Mouse (Mus musculus) intestine, embryonic 16.5 days (tissue): ENCODE results near the gene Ikbip. TPM values are rescaled to one million over a fixed set of nuclear protein-coding genes. Genes with fewer than 3 reads are reported as not detected.

Source experiments
- ATAC-seq: fragments of 200-750 bp; cut with Nextera tagmentation; 2 replicates; pipeline ENCODE4 v1.8.0; 2017; ENCODE audit warnings: moderate TSS enrichment, moderate library complexity
- H3K27ac ChIP-seq: fragments of 300-500 bp; sonication (generic); 2 replicates; pipeline ENCODE4 v1.5.1; 2014; ENCODE audit warnings: mild to moderate bottlenecking, low read length
- H3K27me3 ChIP-seq: fragments of 300-500 bp; sonication (generic); replicated peaks from 2 replicates; pipeline ENCODE4 v1.6.1; 2014; ENCODE audit warnings: low read length, control low read depth, mixed read lengths; ENCODE audit not compliant: control insufficient read depth, insufficient read depth
- H3K36me3 ChIP-seq: fragments of 300-500 bp; sonication (generic); 2 replicates; pipeline ENCODE4 v1.6.1; 2014; ENCODE audit warnings: low read length, control low read depth; ENCODE audit not compliant: control insufficient read depth, insufficient read depth
- H3K4me1 ChIP-seq: fragments of 300-500 bp; sonication (generic); 2 replicates; pipeline ENCODE4 v1.6.1; 2014; ENCODE audit warnings: low read length, control low read depth, mixed read lengths; ENCODE audit not compliant: control insufficient read depth, insufficient read depth
- H3K4me2 ChIP-seq: fragments of 300-500 bp; sonication (generic); 2 replicates; pipeline ENCODE4 v1.6.1; 2014; ENCODE audit warnings: low read depth, low read length, control low read depth
- H3K4me3 ChIP-seq: fragments of 300-500 bp; sonication (generic); 2 replicates; pipeline ENCODE4 v1.5.1; 2014; ENCODE audit warnings: mild to moderate bottlenecking, low read length
- H3K9ac ChIP-seq: fragments of 300-500 bp; sonication (generic); 2 replicates; pipeline ENCODE4 v1.6.1; 2014; ENCODE audit warnings: low read depth, low read length
- H3K9me3 ChIP-seq: fragments of 300-500 bp; sonication (generic); 2 replicates; pipeline ENCODE4 v1.6.1; 2016; ENCODE audit warnings: low read length, control low read depth; ENCODE audit not compliant: control insufficient read depth
- WGBS: fragments of 180-500 bp; shearing (Covaris S2); extraction: QIAGEN DNeasy Blood & Tissue Kit; methylation state at CpG from one replicate; pipeline ENCODE4 v1.1.7; 2014; 5-methylcytosine and 5-hydroxymethylcytosine counted together
- polyA plus RNA-seq: library from polyadenylated mRNA; unstranded; fragments of >200 nt; fragmentation: Nextera tagmentation; extraction: Ambion mirVana; gene quantifications from 2 replicates; pipeline ENCODE4 v1.2.1, GENCODE M21; 2015

The Ikbip gene
- polyA plus RNA-seq = 31.7 and 32.4 TPM in 2 replicates

DNA sequence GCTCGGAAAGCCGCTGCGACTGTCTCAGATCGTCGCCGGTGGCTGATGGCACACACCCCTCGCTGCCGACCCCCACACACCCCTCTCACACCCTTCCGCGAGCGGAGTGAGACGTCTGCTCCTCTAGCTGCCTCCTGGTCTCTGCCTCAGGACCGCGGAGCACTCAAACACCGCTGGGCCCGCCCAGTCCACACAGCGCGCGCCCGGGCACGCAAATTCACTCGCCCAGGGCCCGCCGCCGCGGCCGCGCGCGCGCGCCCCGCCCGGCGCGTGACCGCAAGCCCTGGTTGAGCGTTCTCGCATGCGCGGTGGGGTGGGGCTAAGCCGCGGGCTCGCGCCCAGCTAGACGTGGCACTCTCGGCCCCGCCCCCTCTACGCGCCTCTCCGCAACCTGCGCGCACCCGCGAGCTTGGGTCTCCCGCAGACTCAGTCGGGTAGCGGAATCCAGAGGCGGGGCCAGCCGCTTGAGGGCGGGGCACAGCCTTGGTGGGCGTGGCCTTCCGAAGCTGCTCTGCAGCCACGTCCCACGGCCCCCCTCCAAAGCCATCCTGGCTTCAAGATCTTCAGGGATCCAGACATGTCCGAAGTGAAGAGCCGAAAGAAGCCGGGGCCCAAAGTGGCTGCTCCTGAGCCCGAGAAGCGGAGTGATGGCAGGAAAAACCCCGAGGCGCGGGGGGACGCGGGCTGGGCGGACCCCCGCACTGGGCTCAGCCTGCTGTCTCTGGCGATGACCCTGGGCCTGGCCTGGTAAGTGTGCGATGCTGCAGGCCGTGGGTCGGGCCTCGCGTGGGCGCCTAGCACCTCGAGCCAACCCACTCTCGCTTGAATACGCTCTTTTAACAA is at the start of gene Ikbip, which contains the start of gene Apaf1:
TSS of gene Ikbip (plus strand) at position 391 of the 843 bp plus-strand sequence.
TSS of gene Apaf1 (minus strand) at position 221 of the 843 bp plus-strand sequence.
- WGBS = under 1% methylated on average over 84 of the region's 87 CpGs
- ATAC-seq = peak; percentile 96
- Histone ChIP-seq H3K4me2 (peak within 1 kb of the TSS; percentile 84), H3K4me3 (peak within 1 kb of the TSS; percentile 98), H3K9ac (peak within 1 kb of the TSS; percentile 94), H3K4me1 (0 out of 2 replicates have a peak, but pooled peaks cover 6% of the 10 kb centered on the region), H3K9me3 (no peaks in the 10 kb centered on the region), H3K27me3 (no peaks in the 10 kb centered on the region), H3K36me3 (no peaks in the 10 kb centered on the region), H3K27ac (peak within 1 kb of the TSS; percentile 95)

DNA sequence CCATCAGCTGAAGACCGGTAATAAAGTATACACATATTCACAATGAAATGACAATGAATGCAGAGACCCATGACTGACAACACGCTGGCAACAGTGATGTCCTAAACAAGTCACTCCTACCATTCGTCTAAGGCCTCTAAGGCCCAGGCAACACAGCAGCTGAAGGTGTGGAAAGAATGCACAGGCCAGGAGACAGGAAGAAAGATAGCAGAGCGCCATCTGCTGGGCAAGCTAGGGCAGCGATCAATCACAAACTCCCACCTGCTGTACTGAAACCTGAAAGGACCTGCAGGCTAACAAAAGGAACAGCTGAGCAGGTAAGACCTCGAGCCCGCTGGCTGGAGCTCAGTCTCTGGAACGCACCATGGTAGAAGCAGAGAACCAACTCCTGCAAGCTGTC is 48.8 kb upstream of the Ikbip start:
- Histone ChIP-seq H3K9ac (no peak overlapping the region), H3K4me2 (no peak overlapping the region), H3K9me3 (no peaks in the 10 kb centered on the region), H3K36me3 (peaks cover 5% of the 10 kb centered on the region; the same call in 1 of the 2 replicates), H3K27me3 (no peaks in the 10 kb centered on the region), H3K4me3 (no peak overlapping the region), H3K4me1 (no peaks in the 10 kb centered on the region), H3K27ac (no peak overlapping the region)
- ATAC-seq = peak; percentile 57
- WGBS = 25% methylated on average over 8 of the region's 8 CpGs

DNA sequence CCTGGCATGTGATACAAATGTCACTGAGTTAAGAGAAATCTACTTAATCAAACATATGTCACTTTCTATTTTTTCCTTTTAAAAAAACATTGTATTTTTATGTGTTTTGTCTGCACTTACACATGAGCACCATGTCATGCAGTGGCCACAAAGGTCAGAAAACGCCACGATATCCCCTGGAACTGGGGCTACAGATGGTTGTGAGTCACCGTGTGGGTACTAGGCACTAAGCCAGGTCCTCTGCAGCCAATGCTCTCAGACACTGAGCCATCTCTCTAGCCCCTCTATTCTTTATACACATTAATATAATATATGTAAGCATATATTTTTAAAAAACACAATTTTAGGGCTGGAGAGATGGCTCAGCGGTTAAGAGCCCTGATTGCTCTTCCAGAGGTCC is 33.0 kb upstream of the Ikbip start:
- no peaks in the 10 kb centered on the region for H3K4me1 ChIP-seq
- no peaks in the 10 kb centered on the region for H3K27me3 ChIP-seq
- H3K4me2 ChIP-seq = no peak overlapping the region
- ATAC-seq = no peak
- no peak overlapping the region for H3K27ac ChIP-seq
- H3K4me3 ChIP-seq = no peak overlapping the region
- WGBS = 87% methylated on average over 4 of the region's 4 CpGs
- peaks cover 17% of the 10 kb centered on the region for H3K36me3 ChIP-seq
- no peaks in the 10 kb centered on the region for H3K9me3 ChIP-seq
- no peak overlapping the region for H3K9ac ChIP-seq

DNA sequence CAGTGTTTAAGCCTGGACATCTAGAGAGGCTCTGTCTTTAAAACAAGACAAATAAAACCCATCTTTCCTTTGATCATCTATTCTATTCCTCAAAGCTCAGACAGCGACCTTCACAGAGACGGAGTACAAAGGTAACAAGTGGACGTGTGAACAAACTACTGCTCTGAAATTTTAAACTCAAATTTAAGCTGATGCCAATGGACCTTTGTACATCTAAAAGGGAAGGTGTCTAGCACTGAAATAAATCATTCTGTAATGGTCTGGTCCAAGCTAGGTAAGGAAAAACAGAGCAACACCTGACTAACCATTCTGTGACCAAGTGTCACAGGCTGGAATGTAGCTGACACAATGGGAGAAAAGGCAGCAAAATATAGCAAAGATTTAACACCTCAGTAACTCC is 31.6 kb upstream of the Ikbip start:
- Histone ChIP-seq H3K9me3 (no peaks in the 10 kb centered on the region), H3K27ac (no peak overlapping the region), H3K4me2 (no peak overlapping the region), H3K36me3 (peaks cover 17% of the 10 kb centered on the region), H3K9ac (no peak overlapping the region), H3K27me3 (no peaks in the 10 kb centered on the region), H3K4me3 (no peak overlapping the region), H3K4me1 (no peaks in the 10 kb centered on the region)
- no peak for ATAC-seq
- 95% methylated on average over 3 of the region's 3 CpGs for WGBS

DNA sequence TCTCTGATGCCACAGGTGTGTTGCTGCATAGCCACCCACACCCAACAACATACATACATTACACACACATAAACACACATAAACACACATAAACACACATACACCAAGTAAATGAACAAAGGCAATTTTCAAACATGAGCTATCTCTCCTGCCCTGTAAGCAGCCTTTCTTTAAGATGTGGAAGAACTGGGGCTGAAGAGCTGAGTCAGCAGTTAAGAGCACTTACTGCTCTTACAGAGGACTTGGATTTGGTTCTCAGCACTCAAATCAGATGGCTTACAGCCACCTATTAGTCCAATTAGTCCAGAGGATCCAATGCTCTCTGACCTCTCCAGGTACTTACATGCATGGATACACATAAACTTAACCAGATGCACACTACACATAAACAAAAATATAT is 30.0 kb upstream of the Ikbip start:
- Histone ChIP-seq H3K27me3 (no peaks in the 10 kb centered on the region), H3K9me3 (no peaks in the 10 kb centered on the region), H3K4me1 (no peaks in the 10 kb centered on the region), H3K27ac (no peak overlapping the region), H3K4me3 (no peak overlapping the region), H3K36me3 (peaks cover 14% of the 10 kb centered on the region), H3K4me2 (no peak overlapping the region), H3K9ac (no peak overlapping the region)
- ATAC-seq = no peak

DNA sequence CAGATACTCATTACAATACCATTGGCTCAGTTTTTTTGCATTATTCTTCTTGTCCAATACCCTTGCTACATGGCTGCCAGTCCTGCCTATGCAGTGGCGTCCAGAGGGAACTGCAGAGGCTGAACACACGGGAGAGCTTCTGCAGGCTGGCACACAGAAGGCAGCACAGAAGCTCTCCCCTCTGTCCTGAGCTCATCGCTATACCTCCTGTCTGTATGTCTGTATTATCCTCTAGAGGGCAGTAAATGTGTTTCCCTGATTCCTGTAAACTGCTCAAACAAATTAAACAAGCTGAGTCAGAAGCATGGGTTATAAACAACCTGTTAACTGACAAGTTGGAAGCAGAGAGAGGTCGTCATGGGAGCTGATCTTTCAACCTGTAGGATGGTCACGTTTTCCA is 22.0 kb upstream of the Ikbip start:
- no peaks in the 10 kb centered on the region for H3K9me3 ChIP-seq
- no peak overlapping the region for H3K4me3 ChIP-seq
- H3K9ac ChIP-seq = no peak overlapping the region
- H3K36me3 ChIP-seq = peaks cover 3% of the 10 kb centered on the region
- no peaks in the 10 kb centered on the region for H3K27me3 ChIP-seq
- H3K4me1 ChIP-seq = no peaks in the 10 kb centered on the region
- no peak overlapping the region for H3K27ac ChIP-seq
- no peak overlapping the region for H3K4me2 ChIP-seq
- ATAC-seq = peak; percentile 71
- WGBS = 38% methylated on average over 5 of the region's 5 CpGs

DNA sequence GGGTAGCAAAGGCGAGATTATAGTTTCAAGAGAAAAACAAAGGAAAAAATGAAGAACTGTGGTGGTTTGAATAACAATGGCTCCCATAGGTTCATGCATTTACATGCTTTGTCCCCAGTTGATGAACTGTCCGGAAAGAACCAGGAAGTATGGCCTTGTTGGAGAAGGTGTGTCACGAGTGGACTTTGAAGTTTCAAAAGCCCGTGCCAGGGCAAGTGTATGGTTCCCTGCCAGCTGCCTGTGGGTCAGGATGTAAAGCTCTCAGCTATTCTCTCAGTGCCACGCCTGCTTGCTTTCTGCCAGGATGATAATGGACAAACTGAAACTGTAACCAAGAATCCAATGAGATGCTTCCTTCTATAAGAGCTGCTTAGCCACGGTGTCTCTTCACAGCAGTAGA is 20.4 kb upstream of the Ikbip start:
- H3K36me3 ChIP-seq = peaks cover 10% of the 10 kb centered on the region
- WGBS = 77% methylated on average over 6 of the region's 6 CpGs
- peak; percentile 76 for ATAC-seq

DNA sequence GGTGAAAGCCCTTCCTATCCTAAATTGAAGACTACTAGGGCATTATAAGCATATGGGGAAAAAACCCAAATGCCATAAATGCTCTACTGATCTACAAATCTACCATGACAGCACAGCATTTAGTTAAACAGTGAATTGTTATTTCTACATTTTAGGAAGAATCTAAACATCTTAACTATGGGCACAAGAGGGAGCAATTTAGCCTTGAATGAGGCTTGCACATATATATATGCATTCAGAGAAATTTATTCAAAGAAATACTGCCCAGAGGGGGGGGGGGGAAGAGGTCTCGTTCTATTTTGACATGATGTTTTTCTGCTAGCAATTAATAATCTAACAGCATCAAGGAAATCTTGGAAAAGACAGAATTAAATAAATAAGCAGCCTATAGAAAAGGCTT is 11.0 kb upstream of the Ikbip start:
- Histone ChIP-seq H3K9me3 (no peaks in the 10 kb centered on the region), H3K4me3 (no peak overlapping the region), H3K4me2 (no peak overlapping the region), H3K9ac (no peak overlapping the region), H3K4me1 (no peaks in the 10 kb centered on the region), H3K27me3 (no peaks in the 10 kb centered on the region), H3K27ac (no peak overlapping the region), H3K36me3 (peaks cover 7% of the 10 kb centered on the region; the same call in 1 of the 2 replicates)
- no peak for ATAC-seq
- 48% methylated on average over 1 of the region's 1 CpGs for WGBS

More for the DNA sequence above, 20.4 kb upstream of the Ikbip start:
- H3K27ac ChIP-seq = no peak overlapping the region
- no peak overlapping the region for H3K9ac ChIP-seq
- no peaks in the 10 kb centered on the region for H3K27me3 ChIP-seq
- no peak overlapping the region for H3K4me3 ChIP-seq
- H3K4me2 ChIP-seq = no peak overlapping the region
- no peaks in the 10 kb centered on the region for H3K9me3 ChIP-seq
- H3K4me1 ChIP-seq = no peaks in the 10 kb centered on the region

DNA sequence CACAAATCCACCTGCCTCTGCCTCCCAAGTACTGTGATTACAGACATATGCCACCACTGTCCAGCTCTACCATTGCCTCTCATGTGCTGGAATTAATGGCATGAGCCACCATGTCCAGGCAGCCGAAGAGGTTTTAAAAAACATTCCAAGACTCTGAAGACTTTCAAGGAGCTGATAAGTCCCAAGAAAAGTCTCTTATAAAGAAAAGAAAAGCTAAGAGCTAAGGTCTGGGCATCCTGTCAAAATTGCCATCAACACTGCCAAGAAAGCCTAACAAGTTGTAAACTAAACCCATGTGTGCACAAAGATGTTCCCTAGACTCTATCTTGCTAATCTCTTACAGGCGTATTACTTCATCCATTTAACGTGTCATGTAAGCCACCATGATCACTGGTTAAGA is 9.4 kb upstream of the Ikbip start:
- peaks cover 7% of the 10 kb centered on the region for H3K36me3 ChIP-seq
- no peak for ATAC-seq
- H3K27me3 ChIP-seq = no peaks in the 10 kb centered on the region
- H3K9ac ChIP-seq = no peak overlapping the region
- no peak overlapping the region for H3K27ac ChIP-seq
- no peaks in the 10 kb centered on the region for H3K9me3 ChIP-seq
- H3K4me2 ChIP-seq = no peak overlapping the region
- 89% methylated on average over 3 of the region's 3 CpGs for WGBS
- H3K4me3 ChIP-seq = no peak overlapping the region
- no peaks in the 10 kb centered on the region for H3K4me1 ChIP-seq
